Mouse (Mus musculus) liver, embryonic 15.5 days (tissue): Measurements from ENCODE around the gene Zfp553. TPM values are rescaled to one million over a fixed set of nuclear protein-coding genes. Genes with fewer than 3 reads are reported as not detected.
A peak's percentile ranks its signal among the peaks of the same experiment; 100 is the strongest.

Experiments used
- ATAC-seq: fragments of 200-750 bp; cut with Nextera tagmentation; 2 replicates; pipeline ENCODE4 v1.8.0; 2017; ENCODE audit warnings: moderate number of reproducible peaks, mild to moderate bottlenecking, moderate library complexity; ENCODE audit not compliant: insufficient read depth
- H3K27ac ChIP-seq: fragments of 300-500 bp; sonication (generic); replicated peaks from 2 replicates; pipeline ENCODE4 v1.5.1; 2015; ENCODE audit warnings: mild to moderate bottlenecking, inconsistent platforms
- H3K27me3 ChIP-seq: fragments of 300-500 bp; sonication (generic); 2 replicates; pipeline ENCODE4 v1.6.1; 2015; ENCODE audit warnings: mild to moderate bottlenecking, inconsistent platforms
- H3K36me3 ChIP-seq: fragments of 300-500 bp; sonication (generic); replicated peaks from 2 replicates; pipeline ENCODE4 v1.6.1; 2015; ENCODE audit warnings: moderate library complexity, mild to moderate bottlenecking, inconsistent platforms
- H3K4me1 ChIP-seq: fragments of 300-500 bp; sonication (generic); replicated peaks from 2 replicates; pipeline ENCODE4 v1.6.1; 2015; ENCODE audit warnings: inconsistent platforms
- H3K4me2 ChIP-seq: fragments of 300-500 bp; sonication (generic); 2 replicates; pipeline ENCODE4 v1.6.1; 2015; ENCODE audit warnings: moderate library complexity, mild to moderate bottlenecking, inconsistent platforms
- H3K4me3 ChIP-seq: fragments of 300-500 bp; sonication (generic); replicated peaks from 2 replicates; pipeline ENCODE4 v1.5.1; 2015; ENCODE audit warnings: mild to moderate bottlenecking, inconsistent platforms
- H3K9ac ChIP-seq: fragments of 300-500 bp; sonication (generic); 2 replicates; pipeline ENCODE4 v1.6.1; 2015; ENCODE audit warnings: moderate library complexity, mild to moderate bottlenecking, inconsistent platforms
- H3K9me3 ChIP-seq: fragments of 300-500 bp; sonication (generic); replicated peaks from 2 replicates; pipeline ENCODE4 v1.6.1; 2016; ENCODE audit warnings: inconsistent platforms
- WGBS: fragments of 180-500 bp; shearing (Covaris S2); methylation state at CpG from one replicate; pipeline ENCODE4 v1.1.7; 2015; ENCODE audit warnings: mixed read lengths; ENCODE audit not compliant: insufficient replicate concordance; 5-methylcytosine and 5-hydroxymethylcytosine counted together
- polyA plus RNA-seq: library from polyadenylated mRNA; unstranded; fragments of >200 nt; fragmentation: Nextera tagmentation; extraction: Ambion mirVana; gene quantifications from 2 replicates; pipeline ENCODE4 v1.2.1, GENCODE M21; 2015

Gene Zfp553
- polyA plus RNA-seq, 1 experiment from 2014 or later, result 6.3 TPM

DNA sequence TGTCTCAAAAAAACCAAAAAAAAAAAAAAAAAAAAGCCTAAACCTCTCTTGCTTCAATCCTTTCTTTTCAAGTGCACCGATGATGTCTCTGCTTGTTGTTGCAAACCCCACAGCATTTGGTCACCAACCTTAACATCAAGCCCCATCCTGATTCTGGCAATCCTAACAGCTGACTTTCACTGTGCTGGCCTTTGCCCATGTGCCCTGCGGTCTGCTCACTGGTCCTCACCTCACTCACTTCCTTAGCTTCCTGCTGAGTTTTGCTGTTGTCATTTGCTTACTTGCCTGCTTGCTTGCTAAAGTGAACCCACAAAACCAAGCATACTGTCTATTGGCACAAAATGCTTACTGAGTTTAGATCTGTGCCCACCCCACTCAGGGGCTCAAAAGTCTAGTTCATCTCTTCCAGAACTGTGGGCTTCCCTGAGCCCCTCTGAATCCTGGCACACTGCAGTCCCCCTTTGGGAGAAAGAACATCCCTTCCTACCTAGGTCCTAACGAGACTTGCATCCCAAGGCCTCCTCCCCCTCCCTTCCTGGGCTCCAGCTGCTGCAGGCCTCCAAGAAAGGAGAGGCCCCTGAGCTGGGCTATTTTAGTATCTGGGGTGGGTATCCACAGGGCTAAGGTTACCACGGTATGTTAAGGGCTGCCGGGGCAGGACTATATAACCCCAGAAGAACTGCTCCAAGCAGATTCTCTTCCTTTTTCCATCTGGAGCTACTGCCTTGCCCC, 21.7 kb upstream of the Zfp553 start:
- peak overlapping the region; percentile 41; the same call in 1 of the 2 replicates for H3K27ac ChIP-seq
- no peak for ATAC-seq
- H3K36me3 ChIP-seq, result no peaks in the 10 kb centered on the region
- H3K4me1 ChIP-seq, result peaks cover 70% of the 10 kb centered on the region
- no peaks in the 10 kb centered on the region for H3K27me3 ChIP-seq
- no peak overlapping the region for H3K4me2 ChIP-seq
- no peak overlapping the region for H3K4me3 ChIP-seq
- H3K9ac ChIP-seq, result 0 out of 2 replicates have a peak overlapping the region, but pooled peaks have one; percentile 3
- H3K9me3 ChIP-seq, result no peaks in the 10 kb centered on the region
- 62% methylated on average over 5 of the region's 5 CpGs for WGBS

DNA sequence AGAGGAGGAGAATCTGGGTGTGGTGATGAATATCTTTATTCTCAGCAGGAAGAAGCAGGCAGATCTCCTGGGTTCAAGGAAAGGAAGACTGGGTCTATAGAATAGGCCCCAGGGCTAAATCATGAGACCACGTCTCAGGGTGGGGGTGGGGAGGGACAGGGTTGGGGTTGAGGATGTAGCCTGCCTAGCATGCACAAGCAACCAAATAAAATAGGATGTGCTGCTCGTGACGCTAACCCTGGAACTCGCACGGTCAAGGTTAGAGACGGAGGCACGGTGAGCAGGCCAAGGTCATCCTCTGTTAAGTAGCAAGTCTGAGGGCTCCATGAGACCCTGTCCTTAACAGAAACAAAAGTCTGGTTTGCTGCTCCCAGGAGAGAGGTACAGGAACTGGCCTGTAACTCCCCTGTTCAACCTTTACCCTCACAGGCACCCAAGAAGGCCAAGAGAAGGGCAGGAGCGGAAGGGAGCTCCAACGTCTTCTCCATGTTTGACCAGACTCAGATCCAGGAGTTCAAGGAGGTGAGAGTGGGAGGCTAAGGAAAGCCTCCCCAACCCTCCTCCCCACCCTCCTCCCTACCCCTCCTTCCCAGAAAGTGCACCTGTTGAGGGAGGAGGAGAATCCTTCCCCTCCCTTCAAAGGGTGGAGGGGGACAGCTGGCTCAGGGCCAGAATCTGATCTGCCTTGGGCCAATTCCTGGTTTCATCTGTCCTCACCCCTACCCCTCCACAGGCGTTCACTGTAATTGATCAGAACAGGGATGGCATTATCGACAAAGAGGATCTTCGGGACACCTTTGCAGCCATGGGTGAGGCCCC, 20.2 kb upstream of the Zfp553 start:
- no peaks in the 10 kb centered on the region for H3K27me3 ChIP-seq
- 81% methylated on average over 12 of the region's 12 CpGs for WGBS

DNA sequence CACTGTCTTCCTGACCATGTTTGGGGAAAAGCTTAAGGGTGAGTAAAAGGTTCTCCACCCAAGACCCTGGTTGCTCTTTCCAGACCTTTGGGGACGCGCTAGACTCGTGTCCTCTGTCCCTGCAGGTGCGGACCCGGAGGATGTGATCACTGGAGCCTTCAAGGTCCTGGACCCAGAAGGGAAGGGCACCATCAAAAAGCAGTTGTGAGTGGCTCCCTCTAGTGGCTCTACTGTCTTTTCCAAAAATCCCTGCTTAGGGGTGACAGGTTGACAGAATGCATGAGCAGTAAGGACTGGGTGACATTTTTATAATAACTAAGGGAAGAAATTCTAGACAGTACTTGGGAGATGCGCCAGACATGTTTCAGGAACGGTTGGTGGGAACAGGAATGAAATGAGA, 19.4 kb upstream of the Zfp553 start:
- H3K9ac ChIP-seq, result no peak overlapping the region
- H3K27me3 ChIP-seq, result no peaks in the 10 kb centered on the region
- H3K4me1 ChIP-seq, result peaks cover 80% of the 10 kb centered on the region
- no peaks in the 10 kb centered on the region for H3K36me3 ChIP-seq
- ATAC-seq, result no peak
- no peak overlapping the region for H3K4me3 ChIP-seq
- no peak overlapping the region for H3K4me2 ChIP-seq
- no peak overlapping the region for H3K27ac ChIP-seq
- 28% methylated on average over 7 of the region's 7 CpGs for WGBS
- H3K9me3 ChIP-seq, result no peaks in the 10 kb centered on the region

More for the DNA sequence above, 20.2 kb upstream of the Zfp553 start:
- no peak for ATAC-seq
- Histone ChIP-seq H3K4me1 (peaks cover 72% of the 10 kb centered on the region), H3K4me2 (no peak overlapping the region), H3K9me3 (no peaks in the 10 kb centered on the region), H3K9ac (no peak overlapping the region), H3K36me3 (no peaks in the 10 kb centered on the region), H3K4me3 (no peak overlapping the region), H3K27ac (no peak overlapping the region)

DNA sequence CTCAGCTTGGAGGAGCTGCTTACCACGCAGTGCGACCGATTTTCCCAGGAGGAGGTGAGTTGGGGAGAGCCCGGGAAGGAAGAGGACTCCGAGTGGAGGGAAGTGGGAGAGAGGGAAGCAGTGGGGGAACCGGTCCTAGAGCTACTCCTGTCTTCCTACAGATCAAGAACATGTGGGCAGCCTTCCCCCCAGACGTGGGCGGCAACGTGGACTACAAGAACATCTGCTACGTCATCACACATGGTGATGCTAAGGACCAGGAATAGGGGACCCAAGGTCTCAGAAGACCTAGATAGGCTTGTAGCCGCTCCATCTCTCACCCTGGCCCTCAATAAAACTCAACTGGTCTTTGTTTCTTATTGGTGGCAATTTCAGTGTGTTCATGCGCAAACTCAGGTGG, 18.9 kb upstream of the Zfp553 start:
- Histone ChIP-seq H3K27me3 (no peaks in the 10 kb centered on the region), H3K36me3 (no peaks in the 10 kb centered on the region), H3K9me3 (no peaks in the 10 kb centered on the region), H3K4me3 (no peak overlapping the region), H3K9ac (no peak overlapping the region), H3K27ac (no peak overlapping the region), H3K4me2 (no peak overlapping the region), H3K4me1 (peaks cover 84% of the 10 kb centered on the region)
- WGBS, result 67% methylated on average over 12 of the region's 12 CpGs
- no peak for ATAC-seq

DNA sequence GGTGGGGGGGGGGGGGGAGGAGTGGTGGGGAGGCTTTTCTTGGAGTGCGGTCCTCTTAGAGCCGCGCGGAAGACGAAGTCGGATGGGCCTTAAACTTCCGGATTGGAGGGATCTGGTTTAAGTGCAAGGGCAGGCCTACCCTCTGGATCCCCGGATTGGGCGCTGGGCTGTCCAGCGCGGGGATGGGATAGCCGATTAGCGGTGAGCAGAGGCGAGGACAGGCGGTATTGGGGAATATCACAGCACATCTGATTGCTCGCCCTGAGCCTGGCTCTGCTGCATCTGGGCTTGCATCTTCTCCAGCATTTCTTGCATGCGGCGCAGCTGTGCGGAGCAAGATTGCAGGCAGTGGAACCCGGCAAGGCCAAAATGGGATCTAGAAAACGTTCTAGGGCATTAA, 18.3 kb upstream of the Zfp553 start:
- no peak for ATAC-seq
- no peaks in the 10 kb centered on the region for H3K36me3 ChIP-seq
- peaks cover 84% of the 10 kb centered on the region for H3K4me1 ChIP-seq
- no peaks in the 10 kb centered on the region for H3K27me3 ChIP-seq
- 73% methylated on average over 21 of the region's 21 CpGs for WGBS
- H3K4me3 ChIP-seq, result no peak overlapping the region
- no peaks in the 10 kb centered on the region for H3K9me3 ChIP-seq
- H3K9ac ChIP-seq, result no peak overlapping the region
- H3K4me2 ChIP-seq, result peak overlapping the region; percentile 60
- no peak overlapping the region; the same call in 1 of the 2 replicates for H3K27ac ChIP-seq

DNA sequence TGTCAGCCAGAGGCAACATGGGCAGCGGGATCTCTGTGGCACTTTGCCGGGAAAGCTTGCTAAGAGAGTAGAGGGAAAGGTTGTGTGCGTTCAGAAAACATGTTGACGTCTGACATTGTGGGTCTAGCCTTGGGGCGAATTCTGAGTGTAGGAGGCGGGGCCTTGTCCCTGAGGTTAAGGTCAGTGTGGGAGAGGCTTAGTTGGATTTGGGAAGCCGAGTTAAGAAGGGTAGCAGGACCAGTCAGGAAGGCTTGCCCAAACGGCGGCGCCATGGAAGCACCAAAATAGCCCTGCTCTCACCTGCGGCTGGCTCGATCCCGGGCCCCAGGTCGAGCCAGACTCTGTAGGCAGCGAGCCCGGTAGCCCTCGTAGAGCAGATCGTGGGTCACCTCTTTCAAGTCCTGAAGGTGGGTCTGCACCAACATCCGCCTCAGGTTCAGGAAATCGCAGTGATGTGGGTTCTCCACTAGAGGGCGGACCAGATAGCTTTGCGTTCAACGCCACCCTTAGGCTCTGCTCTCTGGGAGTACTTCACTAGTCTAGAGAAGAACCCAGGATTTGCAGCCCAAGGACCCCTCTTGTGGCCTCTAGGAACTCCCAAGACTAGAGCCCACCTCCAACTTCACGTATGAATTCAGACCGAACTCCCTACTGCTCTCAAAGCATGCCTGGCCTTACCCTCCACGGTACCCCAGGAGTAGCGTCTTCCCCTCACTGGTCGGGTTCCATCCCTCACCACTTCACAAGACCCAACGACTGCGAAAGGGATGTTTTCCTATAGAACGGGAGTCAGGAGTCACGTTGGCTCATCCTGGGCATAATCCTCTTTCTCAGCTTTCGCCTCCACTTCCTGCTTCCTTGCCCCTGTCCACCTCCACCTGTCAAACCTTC, 17.6 kb upstream of the Zfp553 start:
- peak; percentile 38; the same call in 1 of the 2 replicates for ATAC-seq
- peak overlapping the region; percentile 60 for H3K4me2 ChIP-seq
- WGBS, result 30% methylated on average over 33 of the region's 33 CpGs
- no peaks in the 10 kb centered on the region for H3K27me3 ChIP-seq
- peaks cover 84% of the 10 kb centered on the region for H3K4me1 ChIP-seq
- H3K36me3 ChIP-seq, result no peaks in the 10 kb centered on the region
- 0 out of 2 replicates have a peak overlapping the region, but pooled peaks have one; percentile 26 for H3K9ac ChIP-seq
- no peaks in the 10 kb centered on the region for H3K9me3 ChIP-seq
- H3K27ac ChIP-seq, result no peak overlapping the region; the same call in 1 of the 2 replicates
- H3K4me3 ChIP-seq, result peak overlapping the region; percentile 35

DNA sequence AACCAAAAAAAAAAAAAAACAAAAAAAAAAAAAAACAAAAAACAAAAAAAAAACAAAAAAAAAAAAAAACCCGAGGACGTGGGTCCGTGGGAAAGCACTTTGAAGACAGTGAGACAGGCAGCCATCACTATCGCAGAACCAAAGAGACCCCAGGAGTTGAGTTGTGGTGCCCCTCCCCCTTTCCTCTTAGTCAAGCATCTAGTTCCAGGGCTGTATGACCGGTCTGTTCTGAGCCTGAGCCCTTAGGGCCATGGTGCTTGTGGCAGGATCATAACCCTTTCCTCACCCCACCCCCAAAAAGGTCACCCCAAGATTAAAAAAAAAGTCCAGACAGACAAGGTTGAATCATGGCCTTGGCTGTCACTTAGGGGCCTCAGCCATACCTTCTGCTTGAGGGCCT, 16.6 kb upstream of the Zfp553 start:
- Histone ChIP-seq H3K9me3 (no peaks in the 10 kb centered on the region), H3K27ac (peak overlapping the region; percentile 86; the same call in 1 of the 2 replicates), H3K4me1 (peaks cover 79% of the 10 kb centered on the region), H3K4me3 (no peak overlapping the region), H3K4me2 (no peak overlapping the region), H3K36me3 (no peaks in the 10 kb centered on the region), H3K9ac (no peak overlapping the region), H3K27me3 (no peaks in the 10 kb centered on the region)
- no peak for ATAC-seq
- 73% methylated on average over 5 of the region's 5 CpGs for WGBS

DNA sequence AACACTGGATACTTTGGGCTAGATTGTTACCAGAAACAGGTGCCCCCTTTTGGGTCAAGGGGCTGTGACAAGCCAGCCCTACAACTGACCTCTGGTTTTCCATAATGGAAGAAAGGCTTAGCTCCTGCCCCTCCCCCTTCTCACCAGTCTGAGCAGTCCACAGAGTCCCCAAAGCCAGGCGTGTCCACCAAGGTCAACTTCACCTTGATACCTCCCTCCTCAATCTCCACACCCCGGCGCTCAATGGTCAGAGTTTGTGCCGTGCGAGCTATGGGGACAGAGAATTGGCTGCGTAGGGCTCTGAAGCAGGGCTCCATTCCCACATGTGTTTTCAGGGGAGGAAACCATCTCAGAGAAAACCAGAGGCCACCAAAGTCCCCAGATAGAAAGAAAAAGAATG, 15.4 kb upstream of the Zfp553 start:
- Histone ChIP-seq H3K9me3 (no peaks in the 10 kb centered on the region), H3K27ac (peak overlapping the region; percentile 86), H3K4me3 (peak overlapping the region; percentile 26), H3K27me3 (no peaks in the 10 kb centered on the region), H3K9ac (peak overlapping the region; percentile 46), H3K36me3 (0 out of 2 replicates have a peak, but pooled peaks cover 2% of the 10 kb centered on the region), H3K4me1 (peaks cover 81% of the 10 kb centered on the region), H3K4me2 (peak overlapping the region; percentile 55)
- WGBS, result 51% methylated on average over 6 of the region's 6 CpGs
- ATAC-seq, result no peak

DNA sequence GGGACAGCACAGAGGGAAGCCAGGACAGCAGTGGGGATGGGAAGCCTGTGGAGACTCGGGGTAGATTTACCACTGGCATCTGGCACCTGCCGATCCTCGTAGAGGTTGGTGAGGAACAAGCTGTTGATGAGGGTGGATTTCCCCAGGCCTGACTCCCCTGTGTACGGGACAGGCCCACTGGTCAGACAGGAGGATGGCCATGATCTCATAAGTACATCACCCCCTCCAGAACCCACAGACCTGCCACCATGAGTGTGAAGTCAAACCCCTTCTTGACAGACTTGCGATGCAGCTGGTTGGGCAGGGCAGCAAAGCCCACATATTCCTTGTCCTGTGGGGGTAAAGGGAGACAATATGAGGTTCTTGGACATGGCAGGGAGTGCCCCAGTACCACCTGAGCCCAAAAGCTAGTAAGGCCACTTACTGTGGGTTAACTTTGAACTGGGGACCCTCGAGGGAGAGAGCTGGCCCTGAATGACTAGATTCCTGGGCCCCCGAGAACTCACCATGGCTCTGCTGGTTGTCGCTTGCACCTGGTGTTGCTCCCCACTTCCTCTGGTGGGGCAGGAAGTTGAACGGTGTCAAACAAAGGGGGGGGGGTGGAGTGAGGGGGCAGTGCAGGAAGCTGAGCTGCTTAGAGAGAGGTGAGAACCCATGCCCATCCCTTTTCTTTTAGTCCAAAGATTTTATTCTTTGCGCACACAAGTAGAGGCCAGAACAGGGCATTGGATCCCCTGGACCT, 14.8 kb upstream of the Zfp553 start:
- H3K9me3 ChIP-seq, result no peaks in the 10 kb centered on the region
- H3K4me3 ChIP-seq, result peak overlapping the region; percentile 26
- ATAC-seq, result peak; percentile 10
- H3K27me3 ChIP-seq, result no peaks in the 10 kb centered on the region
- H3K9ac ChIP-seq, result peak overlapping the region; percentile 46
- peak overlapping the region; percentile 86 for H3K27ac ChIP-seq
- peaks cover 81% of the 10 kb centered on the region for H3K4me1 ChIP-seq
- H3K4me2 ChIP-seq, result peak overlapping the region; percentile 55
- 27% methylated on average over 10 of the region's 10 CpGs for WGBS
- H3K36me3 ChIP-seq, result 0 out of 2 replicates have a peak, but pooled peaks cover 2% of the 10 kb centered on the region

DNA sequence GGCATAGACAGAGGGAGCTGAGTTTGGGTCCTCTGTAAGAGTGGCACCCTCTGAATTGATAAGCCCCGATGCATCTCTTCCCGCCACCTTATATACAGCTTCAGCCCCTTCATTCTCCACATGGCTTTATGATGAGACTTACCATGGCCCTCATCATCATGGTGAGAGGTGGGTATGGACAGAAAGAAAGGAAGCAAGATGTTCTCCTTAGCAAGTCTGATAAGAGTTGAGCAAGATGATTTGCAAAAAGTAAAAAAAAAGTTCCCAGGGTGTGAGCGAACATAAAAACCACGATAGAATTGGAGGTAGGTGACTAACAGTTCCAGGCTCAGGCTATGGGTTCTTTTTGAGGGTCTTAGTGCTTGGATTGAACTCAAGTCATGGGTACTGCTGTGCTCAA, 14.2 kb upstream of the Zfp553 start:
- peak; percentile 25 for ATAC-seq
- 17% methylated on average over 4 of the region's 4 CpGs for WGBS
- H3K9me3 ChIP-seq, result no peaks in the 10 kb centered on the region
- H3K9ac ChIP-seq, result peak overlapping the region; percentile 46
- peak overlapping the region; percentile 26 for H3K4me3 ChIP-seq
- peak overlapping the region; percentile 86 for H3K27ac ChIP-seq
- H3K36me3 ChIP-seq, result 0 out of 2 replicates have a peak, but pooled peaks cover 2% of the 10 kb centered on the region
- peak overlapping the region; percentile 55 for H3K4me2 ChIP-seq
- H3K27me3 ChIP-seq, result no peaks in the 10 kb centered on the region
- peaks cover 83% of the 10 kb centered on the region for H3K4me1 ChIP-seq
